Mouse (Mus musculus) CH12.LX (cell line): ENCODE data around the gene Tle2. TPM values are rescaled to one million over a fixed set of nuclear protein-coding genes. Genes with fewer than 3 reads are reported as not detected.

Experiments used
- DNase-seq: peaks from one replicate; pipeline ENCODE4 v3.0.0-alpha.2; 2013; ENCODE audit errors: extremely low read depth
- H3K27ac ChIP-seq: 2 replicates; pipeline ENCODE4 v1.5.1; 2012; ENCODE audit warnings: low read depth, mild to moderate bottlenecking, control low read depth, moderate library complexity; ENCODE audit not compliant: insufficient read depth
- H3K27me3 ChIP-seq: replicated peaks from 2 replicates; pipeline ENCODE3; 2012; ENCODE audit warnings: inconsistent platforms
- H3K36me3 ChIP-seq, 2 experiments: replicated peaks in 1 of 2; 2 replicates each; pipeline versions ENCODE3 to v1.6.1; 2012; ENCODE audit warnings: inconsistent platforms in 1 of 2, low read length in 1 of 2, mild to moderate bottlenecking in 1 of 2, mixed read lengths in 1 of 2, moderate library complexity in 1 of 2; ENCODE audit not compliant: control insufficient read depth in 1 of 2, insufficient read depth in 1 of 2
- H3K4me1 ChIP-seq, 2 experiments: 2 replicates each; pipeline ENCODE4 v1.6.1; 2012; ENCODE audit warnings: inconsistent platforms in 1 of 2, moderate library complexity in 1 of 2; ENCODE audit not compliant: insufficient read depth in 2 of 2, control insufficient read depth in 1 of 2
- H3K4me2 ChIP-seq: 2 replicates; pipeline ENCODE4 v1.6.1; 2012; ENCODE audit warnings: low read depth, mild to moderate bottlenecking, control low read depth; ENCODE audit not compliant: poor library complexity, insufficient read depth, severe bottlenecking
- H3K4me3 ChIP-seq, 3 experiments: fragments of 150-350 bp in 1 of 3; sonication (generic) in 1 of 3; replicated peaks in 1 of 3; 2 replicates each; pipeline versions ENCODE3 to v1.5.1; 2011 to 2012; ENCODE audit warnings: low read depth in 2 of 3, low read length in 2 of 3, mild to moderate bottlenecking in 2 of 3, moderate library complexity in 2 of 3, control low read depth in 1 of 3, improper control_type of control experiment in 1 of 3, inconsistent platforms in 1 of 3, mixed read lengths in 1 of 3; ENCODE audit not compliant: poor library complexity in 1 of 3
- H3K79me2 ChIP-seq: replicated peaks from 2 replicates; pipeline ENCODE4 v1.6.1; 2012; ENCODE audit warnings: mild to moderate bottlenecking, moderate library complexity; ENCODE audit not compliant: control insufficient read depth, poor library complexity, insufficient read depth, severe bottlenecking; ENCODE audit errors: extremely low read depth
- H3K9ac ChIP-seq: 2 replicates; pipeline ENCODE4 v1.6.1; 2012; ENCODE audit warnings: low read depth, mild to moderate bottlenecking, control low read depth, moderate library complexity; ENCODE audit not compliant: insufficient read depth
- H3K9me3 ChIP-seq: replicated peaks from 2 replicates; pipeline ENCODE3; 2012; ENCODE audit warnings: low read length, inconsistent platforms, mixed read lengths
- BHLHE40 ChIP-seq: IDR thresholded peaks from 2 replicates; pipeline ENCODE4 v1.6.1; 2011; ENCODE audit warnings: mild to moderate bottlenecking, low read depth, low read length, improper control_type of control experiment
- CHD1 ChIP-seq: IDR thresholded peaks from 2 replicates; pipeline ENCODE4 v1.6.1; 2012; ENCODE audit warnings: low read depth, low read length, improper control_type of control experiment, inconsistent platforms
- CHD2 ChIP-seq: IDR thresholded peaks from 2 replicates; pipeline ENCODE4 v1.6.1; 2011; ENCODE audit warnings: low read length, improper control_type of control experiment
- CTCF ChIP-seq, 2 experiments: IDR thresholded peaks in 1 of 2; conservative IDR thresholded peaks in 1 of 2; 2 replicates each; pipeline ENCODE4 v1.5.1; 2011 to 2012; ENCODE audit warnings: low read depth in 2 of 2, low read length in 2 of 2, improper control_type of control experiment in 1 of 2, inconsistent platforms in 1 of 2, mild to moderate bottlenecking in 1 of 2, moderate library complexity in 1 of 2
- E2F4 ChIP-seq: IDR thresholded peaks from 2 replicates; pipeline ENCODE4 v1.6.1; 2011; ENCODE audit warnings: low read depth, low read length, improper control_type of control experiment; ENCODE audit not compliant: insufficient replicate concordance
- EP300 ChIP-seq: IDR thresholded peaks from 2 replicates; pipeline ENCODE4 v1.6.1; 2011; ENCODE audit warnings: low read length, improper control_type of control experiment
- ETS1 ChIP-seq: conservative IDR thresholded peaks from 2 replicates; pipeline ENCODE4 v1.6.1; 2012; ENCODE audit warnings: low read depth, mild to moderate bottlenecking, inconsistent platforms, low read length, improper control_type of control experiment, moderate library complexity
- GABPA ChIP-seq: IDR thresholded peaks from 2 replicates; pipeline ENCODE4 v1.6.1; 2012; ENCODE audit warnings: low read depth, low read length, improper control_type of control experiment, inconsistent platforms; ENCODE audit not compliant: insufficient replicate concordance
- HCFC1 ChIP-seq: IDR thresholded peaks from 2 replicates; pipeline ENCODE4 v1.6.1; 2012; ENCODE audit warnings: low read depth, mild to moderate bottlenecking, inconsistent platforms, low read length, improper control_type of control experiment
- IRF4 ChIP-seq: IDR thresholded peaks from 2 replicates; pipeline ENCODE4 v1.6.1; 2014; ENCODE audit warnings: low read depth, mild to moderate bottlenecking, inconsistent platforms, low read length, improper control_type of control experiment
- JUN ChIP-seq: IDR thresholded peaks from 2 replicates; pipeline ENCODE4 v1.6.1; 2011; ENCODE audit warnings: low read depth, mild to moderate bottlenecking, low read length, improper control_type of control experiment, moderate library complexity; ENCODE audit not compliant: insufficient read depth
- JUND ChIP-seq: conservative IDR thresholded peaks from 2 replicates; pipeline ENCODE4 v1.6.1; 2011; ENCODE audit warnings: low read depth, low read length, improper control_type of control experiment
- KAT2A ChIP-seq: IDR thresholded peaks from 2 replicates; pipeline ENCODE4 v1.6.1; 2012; ENCODE audit warnings: low read length, improper control_type of control experiment, inconsistent platforms; ENCODE audit not compliant: insufficient replicate concordance
- MAFK ChIP-seq: IDR thresholded peaks from 2 replicates; pipeline ENCODE4 v1.6.1; 2011; ENCODE audit warnings: low read length, improper control_type of control experiment; ENCODE audit not compliant: insufficient replicate concordance
- MAZ ChIP-seq: IDR thresholded peaks from 2 replicates; pipeline ENCODE4 v1.6.1; 2012; ENCODE audit warnings: low read depth, mild to moderate bottlenecking, inconsistent platforms, low read length, improper control_type of control experiment, moderate library complexity
- MEF2A ChIP-seq: IDR thresholded peaks from 2 replicates; pipeline ENCODE4 v1.6.1; 2014; ENCODE audit warnings: low read depth, mild to moderate bottlenecking, inconsistent platforms, low read length, improper control_type of control experiment, borderline replicate concordance
- MYC ChIP-seq: IDR thresholded peaks from 2 replicates; pipeline ENCODE4 v1.6.1; 2011; ENCODE audit warnings: low read depth, mild to moderate bottlenecking, improper control_type of control experiment, low read length
- NRF1 ChIP-seq: IDR thresholded peaks from 2 replicates; pipeline ENCODE4 v1.6.1; 2014; ENCODE audit warnings: low read depth, mild to moderate bottlenecking, inconsistent platforms, low read length, improper control_type of control experiment, moderate library complexity
- PAX5 ChIP-seq: IDR thresholded peaks from 2 replicates; pipeline ENCODE4 v1.6.1; 2012; ENCODE audit warnings: low read length, inconsistent platforms, mixed read lengths
- POLR2A ChIP-seq: IDR thresholded peaks from 2 replicates; pipeline ENCODE4 v1.6.1; 2011; ENCODE audit warnings: low read depth, mild to moderate bottlenecking, improper control_type of control experiment, low read length
- RAD21 ChIP-seq: IDR thresholded peaks from 2 replicates; pipeline ENCODE4 v1.6.1; 2011; ENCODE audit warnings: low read depth, mild to moderate bottlenecking, low read length, improper control_type of control experiment, moderate library complexity
- TBP ChIP-seq: conservative IDR thresholded peaks from 2 replicates; pipeline ENCODE4 v1.6.1; 2011; ENCODE audit warnings: low read depth, low read length, improper control_type of control experiment
- TCF12 ChIP-seq: IDR thresholded peaks from 2 replicates; pipeline ENCODE4 v1.6.1; 2014; ENCODE audit warnings: low read depth, mild to moderate bottlenecking, inconsistent platforms, low read length, improper control_type of control experiment
- UBTF ChIP-seq: IDR thresholded peaks from 2 replicates; pipeline ENCODE4 v1.6.1; 2012; ENCODE audit warnings: low read depth, mild to moderate bottlenecking, inconsistent platforms, low read length, improper control_type of control experiment, moderate library complexity
- ZKSCAN1 ChIP-seq: IDR thresholded peaks from 2 replicates; pipeline ENCODE4 v1.6.1; 2012; ENCODE audit warnings: low read depth, inconsistent platforms, low read length, improper control_type of control experiment, borderline replicate concordance
- ZMIZ1 ChIP-seq: IDR thresholded peaks from 2 replicates; pipeline ENCODE4 v1.6.1; 2012; ENCODE audit warnings: low read depth, mild to moderate bottlenecking, inconsistent platforms, low read length, improper control_type of control experiment
- ZNF384 ChIP-seq: IDR thresholded peaks from 2 replicates; pipeline ENCODE4 v1.6.1; 2012; ENCODE audit warnings: low read depth, low read length, improper control_type of control experiment, inconsistent platforms
- dilution Hi-C: fragments of 300-500 bp; cut with MboI; formaldehyde crosslinking; loops from 2 replicates; pipeline ENCODE4 v1.14.3; 2020; ENCODE audit warnings: low sequenced_read_pairs; ENCODE audit not compliant: extremely low pct_unique_long_range_greater_than_20kb, extremely low pct_ligation_motif_present
- in situ Hi-C: fragments of 300-500 bp; cut with MboI; formaldehyde crosslinking; loops from 3 replicates; pipeline ENCODE4 v1.14.3; 2019; ENCODE audit warnings: low sequenced_read_pairs, low pct_ligation_motif_present, low pct_unique_long_range_greater_than_20kb, mixed read lengths
- polyA plus RNA-seq: library from polyadenylated mRNA; unstranded; fragments of >175 nt; gene quantifications from 2 replicates; pipeline ENCODE4 v1.2.1, GENCODE M21; 2012; ENCODE audit warnings: low read depth; ENCODE audit not compliant: insufficient read length
- total RNA-seq, 2 experiments: library from RNA; depleted of rRNA; stranded (reverse); fragments of 300-350 nt in 1 of 2; fragments of >200 nt in 1 of 2; gene quantifications; 2 replicates each; pipeline ENCODE4 v1.2.3; 2012 to 2014

Tle2 gene
- total and polyA plus RNA-seq, 3 experiments: 0.29 to 0.30 TPM; not detected in 1

DNA sequence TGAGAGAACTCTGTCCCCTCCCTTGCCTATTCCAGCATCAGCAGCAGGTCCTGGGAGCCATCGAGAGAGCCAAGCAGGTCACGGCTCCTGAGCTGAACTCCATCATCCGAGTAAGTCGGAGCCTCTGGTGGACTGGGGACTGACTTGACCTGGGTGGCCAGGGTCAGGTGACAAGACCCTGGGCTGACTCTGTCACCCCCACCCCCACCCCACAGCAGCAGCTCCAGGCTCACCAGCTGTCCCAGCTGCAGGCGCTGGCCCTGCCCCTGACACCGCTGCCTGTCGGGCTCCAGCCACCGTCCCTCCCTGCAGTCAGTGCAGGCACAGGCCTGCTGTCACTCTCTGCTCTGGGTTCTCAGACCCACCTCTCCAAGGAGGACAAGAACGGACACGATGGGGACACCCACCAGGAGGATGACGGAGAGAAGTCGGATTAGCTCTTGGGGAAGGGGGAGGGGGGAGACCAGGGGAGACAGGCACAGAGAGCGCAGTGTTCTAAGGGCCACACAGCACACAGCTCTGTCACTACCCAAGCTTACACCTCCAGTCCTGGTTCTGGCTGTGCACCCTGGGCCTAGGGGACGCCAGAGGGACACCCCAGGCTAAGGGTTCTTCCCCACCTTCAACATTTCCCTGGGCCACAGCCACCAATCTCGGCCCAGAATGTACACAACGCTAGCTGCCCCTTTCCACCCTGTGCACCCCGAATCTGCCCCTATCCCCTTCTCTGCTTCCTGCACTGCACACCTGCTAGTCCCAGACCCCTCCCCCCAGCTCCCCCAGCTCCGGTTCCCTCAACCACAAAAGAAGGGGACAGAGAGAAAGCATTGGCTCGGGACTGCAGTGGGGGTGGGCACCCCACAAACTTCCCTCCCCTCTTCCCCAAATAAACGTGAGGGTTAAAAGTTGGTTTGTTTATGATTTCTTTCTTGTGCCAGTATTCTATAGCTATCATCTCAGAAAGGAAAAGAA, 8.8 kb upstream of the Tle2 start:
- no peak overlapping the region for H3K27ac ChIP-seq
- dilution Hi-C loops (no loop called here), in situ Hi-C loops (no loop called here)
- H3K4me2 ChIP-seq: no peak overlapping the region
- H3K4me3 ChIP-seq: no peak overlapping the region
- no peaks in the 10 kb centered on the region for H3K9me3 ChIP-seq
- H3K36me3 ChIP-seq: peaks cover 8 to 25% of the 10 kb centered on the region in 2 experiments
- DNase-seq: no peak
- H3K27me3 ChIP-seq: peaks cover 87% of the 10 kb centered on the region
- H3K9ac ChIP-seq: no peak overlapping the region
- peaks cover 4% of the 10 kb centered on the region; the same call in 1 of the 2 replicates for H3K79me2 ChIP-seq
- H3K4me1 ChIP-seq: peaks cover 5 to 8% of the 10 kb centered on the region in 2 experiments; a peak in 3 of 4 replicates
- TF ChIP-seq CHD1: no peak
- no peak for TF ChIP-seq POLR2A
- no peak for TF ChIP-seq ETS1
- no peak for TF ChIP-seq ZMIZ1
- TF ChIP-seq ZNF384: no peak
- no peak for TF ChIP-seq TBP
- no peak for TF ChIP-seq HCFC1
- TF ChIP-seq ZKSCAN1: no peak
- TF ChIP-seq TCF12: no peak
- no peak for TF ChIP-seq RAD21
- no peak for TF ChIP-seq E2F4
- no peak for TF ChIP-seq MAZ
- TF ChIP-seq GABPA: no peak
- TF ChIP-seq KAT2A: no peak
- TF ChIP-seq IRF4: no peak
- TF ChIP-seq UBTF: no peak

DNA sequence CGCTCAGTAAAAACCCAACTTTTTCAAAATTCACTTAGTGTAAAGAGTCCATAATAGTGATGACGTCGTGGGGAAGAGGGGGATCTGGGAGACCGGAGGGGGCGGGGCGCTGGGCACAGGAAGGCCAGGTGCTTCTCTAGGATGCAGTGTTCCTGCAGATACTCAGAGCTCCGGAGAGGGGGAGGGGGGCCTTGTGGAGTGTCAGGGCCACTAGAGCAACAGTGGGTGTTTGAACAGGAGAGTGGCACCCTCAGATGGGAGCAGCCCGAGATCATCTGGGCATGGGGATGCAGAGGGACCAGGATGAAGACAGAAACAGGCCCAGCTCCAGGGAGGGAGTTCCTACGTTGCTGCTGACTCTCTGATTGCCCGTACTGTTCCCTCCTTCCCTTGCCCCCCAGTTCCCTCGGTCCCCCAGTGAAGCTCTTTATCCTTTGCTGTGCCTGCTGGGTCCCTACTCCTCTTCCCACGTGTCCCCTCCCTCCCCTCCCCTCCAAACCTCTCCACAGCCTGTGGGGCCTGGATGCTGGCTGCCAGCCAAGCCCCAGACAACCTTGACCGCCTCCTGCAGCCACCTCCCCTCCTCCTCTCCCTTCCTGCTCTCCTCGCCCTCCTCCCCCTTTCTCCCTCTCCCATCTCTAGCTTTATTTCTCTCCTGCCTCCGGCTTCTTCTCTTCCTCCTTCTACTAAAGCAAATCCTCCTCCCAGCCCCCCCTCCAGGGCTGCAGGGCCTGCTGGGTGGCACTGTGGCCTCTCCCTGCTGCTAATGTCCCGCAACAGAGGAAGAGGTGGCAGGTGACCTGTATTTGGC, 5.8 kb upstream of the Tle2 start:
- TF ChIP-seq EP300 (no peak), HCFC1 (no peak), CTCF (conservative IDR thresholded peaks at IDR 0.05 in 1 of 2, IDR thresholded peaks at IDR 0.05 in 1 of 2; ENCODE audit: low read depth in 2 of 2, low read length in 2 of 2) (no peak), ZNF384 (no peak), TCF12 (no peak), KAT2A (no peak), TBP (no peak), JUND (no peak), BHLHE40 (no peak), MAZ (no peak), MAFK (no peak), PAX5 (no peak), MEF2A (no peak), NRF1 (no peak), JUN (no peak), CHD1 (no peak), CHD2 (no peak), ZKSCAN1 (no peak), MYC (no peak)
- dilution Hi-C loops: no loop called here
- no peaks in the 10 kb centered on the region for H3K79me2 ChIP-seq
- H3K9ac ChIP-seq: no peak overlapping the region
- in situ Hi-C loops: no loop called here
- no peak overlapping the region for H3K27ac ChIP-seq
- H3K4me2 ChIP-seq: no peak overlapping the region
- DNase-seq: no peak
- H3K27me3 ChIP-seq: peaks cover 96% of the 10 kb centered on the region
- H3K36me3 ChIP-seq: peaks cover 8 to 23% of the 10 kb centered on the region in 2 experiments
- H3K4me1 ChIP-seq: peaks cover 0 to 9% of the 10 kb centered on the region in 2 experiments; a peak in 2 of 4 replicates
- no peaks in the 10 kb centered on the region for H3K9me3 ChIP-seq
- H3K4me3 ChIP-seq: no peak overlapping the region
